Mouse (Mus musculus) forebrain, embryonic 14.5 days (tissue): Measurements from ENCODE around the gene Ap5b1. TPM values are rescaled to one million over a fixed set of nuclear protein-coding genes. Genes with fewer than 3 reads are reported as not detected.

Source experiments
- ATAC-seq: fragments of 200-750 bp; cut with Nextera tagmentation; 2 replicates; pipeline ENCODE4 v1.8.0; 2017; ENCODE audit warnings: mild to moderate bottlenecking, moderate library complexity
- DNase-seq: peaks from one replicate; pipeline ENCODE4 v3.0.0-alpha.2; 2015; ENCODE audit warnings: low spot score
- H3K27ac ChIP-seq: fragments of 300-500 bp; sonication (generic); 2 replicates; pipeline ENCODE4 v1.5.1; 2014; ENCODE audit warnings: low read depth, mild to moderate bottlenecking, control low read depth, low read length, moderate library complexity
- H3K27me3 ChIP-seq: fragments of 300-500 bp; sonication (generic); replicated peaks from 2 replicates; pipeline ENCODE4 v1.6.1; 2014; ENCODE audit warnings: low read length, control low read depth, mixed read lengths; ENCODE audit not compliant: control insufficient read depth, insufficient read depth
- H3K36me3 ChIP-seq: fragments of 300-500 bp; sonication (generic); 2 replicates; pipeline ENCODE4 v1.6.1; 2014; ENCODE audit warnings: low read length, control low read depth; ENCODE audit not compliant: control insufficient read depth, insufficient read depth
- H3K4me1 ChIP-seq: fragments of 300-500 bp; sonication (generic); 2 replicates; pipeline ENCODE4 v1.6.1; 2014; ENCODE audit warnings: antibody characterized with exemption, low read length, control low read depth; ENCODE audit not compliant: control insufficient read depth, insufficient read depth
- H3K4me2 ChIP-seq: fragments of 300-500 bp; sonication (generic); 2 replicates; pipeline ENCODE4 v1.6.1; 2014; ENCODE audit warnings: mild to moderate bottlenecking, control low read depth, low read length
- H3K4me3 ChIP-seq: fragments of 300-500 bp; sonication (generic); 2 replicates; pipeline ENCODE4 v1.5.1; 2014; ENCODE audit warnings: low read depth, low read length, control low read depth
- H3K9ac ChIP-seq: fragments of 300-500 bp; sonication (generic); 2 replicates; pipeline ENCODE4 v1.6.1; 2014; ENCODE audit warnings: mild to moderate bottlenecking, low read length, control low read depth, moderate library complexity
- H3K9me3 ChIP-seq: fragments of 300-500 bp; sonication (generic); replicated peaks from 2 replicates; pipeline ENCODE4 v1.6.1; 2016; ENCODE audit warnings: low read length, control low read depth, mixed read lengths; ENCODE audit not compliant: control insufficient read depth
- WGBS: fragments of 180-500 bp; shearing (Covaris S2); extraction: QIAGEN DNeasy Blood & Tissue Kit; methylation state at CpG from one replicate; pipeline ENCODE4 v1.1.7; 2014; 5-methylcytosine and 5-hydroxymethylcytosine counted together
- polyA plus RNA-seq: library from polyadenylated mRNA; unstranded; fragments of >200 nt; fragmentation: Nextera tagmentation; extraction: Ambion mirVana; gene quantifications from 2 replicates; pipeline ENCODE4 v1.2.1, GENCODE M21; 2014

Ap5b1 gene
- polyA plus RNA-seq, 1 experiment from 2014 or later, result 1.6 TPM

DNA sequence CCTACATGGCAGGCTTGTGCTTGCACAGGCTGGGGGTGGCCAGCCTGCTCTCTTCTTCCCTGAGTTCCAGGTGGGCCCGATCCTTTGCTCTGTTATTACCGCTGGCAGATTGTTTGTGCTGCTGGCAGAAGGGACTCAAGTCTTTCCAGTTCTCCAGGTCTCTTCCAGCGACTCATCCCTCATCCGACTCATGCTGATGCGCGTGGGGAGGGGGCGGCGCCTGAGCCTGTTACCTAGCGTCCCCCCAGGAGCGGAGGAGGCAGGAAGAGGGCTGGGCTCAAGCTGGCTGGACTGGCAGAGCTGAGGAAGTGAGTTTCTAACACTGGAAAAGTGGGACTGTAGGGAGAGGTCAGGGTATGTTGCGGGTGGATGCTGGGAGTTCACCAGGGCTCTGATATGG, 23.8 kb upstream of the Ap5b1 start:
- Histone ChIP-seq H3K9me3 (no peaks in the 10 kb centered on the region), H3K4me1 (no peaks in the 10 kb centered on the region), H3K4me3 (no peak overlapping the region), H3K36me3 (no peaks in the 10 kb centered on the region), H3K27ac (no peak overlapping the region), H3K4me2 (no peak overlapping the region), H3K27me3 (no peaks in the 10 kb centered on the region), H3K9ac (no peak overlapping the region)
- no peak for DNase-seq
- ATAC-seq, result no peak
- WGBS, result 53% methylated on average over 11 of the region's 11 CpGs

- Histone ChIP-seq H3K9ac (no peak overlapping the region), H3K4me1 (no peaks in the 10 kb centered on the region), H3K4me3 (no peak overlapping the region), H3K27me3 (no peaks in the 10 kb centered on the region), H3K36me3 (no peaks in the 10 kb centered on the region), H3K9me3 (no peaks in the 10 kb centered on the region), H3K4me2 (no peak overlapping the region), H3K27ac (no peak overlapping the region)
- DNase-seq, result no peak
- WGBS, result 80% methylated on average over 4 of the region's 4 CpGs
- ATAC-seq, result no peak
Observed at GRCm38 (mm10) chr19:5547471-5548056, 20.3 kb upstream of the Ap5b1 start.

DNA sequence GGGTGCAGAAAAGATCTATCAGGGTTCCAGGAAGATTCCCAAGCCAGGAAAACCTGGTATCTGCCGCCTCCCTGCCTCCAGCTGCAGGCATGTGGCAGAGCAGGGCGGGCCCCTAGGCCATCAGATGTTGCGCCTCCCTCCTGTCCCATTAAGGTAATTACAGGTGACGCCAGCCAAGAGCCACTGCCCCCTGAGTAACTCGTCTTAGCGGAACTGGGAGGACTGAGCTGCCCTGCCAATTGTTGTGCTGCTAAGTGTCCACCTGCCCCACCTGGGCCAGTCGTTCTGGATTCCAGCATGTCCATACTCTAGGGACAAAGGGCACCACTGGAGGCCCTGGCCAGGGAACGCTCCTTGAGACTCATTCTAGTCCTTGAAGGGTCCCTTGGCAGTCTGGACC, 14.0 kb upstream of the Ap5b1 start:
- 59% methylated on average over 8 of the region's 8 CpGs for WGBS
- Histone ChIP-seq H3K9ac (no peak overlapping the region), H3K4me1 (no peaks in the 10 kb centered on the region), H3K4me2 (no peak overlapping the region), H3K27ac (no peak overlapping the region), H3K9me3 (no peaks in the 10 kb centered on the region), H3K4me3 (no peak overlapping the region), H3K27me3 (peaks cover 11% of the 10 kb centered on the region), H3K36me3 (no peaks in the 10 kb centered on the region)
- DNase-seq, result no peak
- ATAC-seq, result no peak

DNA sequence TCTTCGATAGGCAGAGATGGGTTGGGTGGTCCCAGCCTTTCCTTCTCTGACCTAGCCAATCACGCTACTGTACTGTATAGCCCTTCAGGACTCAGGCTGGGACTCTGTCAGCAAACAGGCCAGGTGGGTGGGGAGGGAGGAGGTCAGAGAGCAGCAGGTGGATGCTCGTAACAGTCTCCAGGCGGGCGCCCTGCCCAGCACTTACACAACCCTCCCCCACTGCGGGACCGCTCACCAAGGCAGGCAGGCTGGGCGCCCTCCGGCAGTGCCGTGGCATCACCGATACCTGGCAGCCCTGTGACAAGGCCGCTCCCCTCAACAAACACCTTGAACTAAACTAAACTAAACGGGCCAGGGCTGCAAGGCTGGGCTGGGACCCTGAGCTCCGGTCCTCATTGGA, 13.6 kb upstream of the Ap5b1 start:
- H3K4me3 ChIP-seq, result no peak overlapping the region
- H3K9ac ChIP-seq, result no peak overlapping the region
- H3K4me1 ChIP-seq, result no peaks in the 10 kb centered on the region
- no peak overlapping the region for H3K4me2 ChIP-seq
- no peaks in the 10 kb centered on the region for H3K9me3 ChIP-seq
- 84% methylated on average over 14 of the region's 14 CpGs for WGBS
- no peak overlapping the region for H3K27ac ChIP-seq
- no peaks in the 10 kb centered on the region for H3K36me3 ChIP-seq
- ATAC-seq, result no peak
- peaks cover 15% of the 10 kb centered on the region for H3K27me3 ChIP-seq
- DNase-seq, result no peak

- ATAC-seq, result no peak
- H3K9ac ChIP-seq, result no peak overlapping the region
- no peak overlapping the region for H3K27ac ChIP-seq
- H3K9me3 ChIP-seq, result no peaks in the 10 kb centered on the region
- WGBS, result 48% methylated on average over 7 of the region's 7 CpGs
- no peak for DNase-seq
- no peak overlapping the region for H3K4me2 ChIP-seq
- 0 out of 2 replicates have a peak, but pooled peaks cover 6% of the 10 kb centered on the region for H3K4me1 ChIP-seq
- no peaks in the 10 kb centered on the region for H3K36me3 ChIP-seq
- H3K4me3 ChIP-seq, result no peak overlapping the region
- H3K27me3 ChIP-seq, result peaks cover 55% of the 10 kb centered on the region
Observed at GRCm38 (mm10) chr19:5558169-5558568, 9.7 kb upstream of the Ap5b1 start.

DNA sequence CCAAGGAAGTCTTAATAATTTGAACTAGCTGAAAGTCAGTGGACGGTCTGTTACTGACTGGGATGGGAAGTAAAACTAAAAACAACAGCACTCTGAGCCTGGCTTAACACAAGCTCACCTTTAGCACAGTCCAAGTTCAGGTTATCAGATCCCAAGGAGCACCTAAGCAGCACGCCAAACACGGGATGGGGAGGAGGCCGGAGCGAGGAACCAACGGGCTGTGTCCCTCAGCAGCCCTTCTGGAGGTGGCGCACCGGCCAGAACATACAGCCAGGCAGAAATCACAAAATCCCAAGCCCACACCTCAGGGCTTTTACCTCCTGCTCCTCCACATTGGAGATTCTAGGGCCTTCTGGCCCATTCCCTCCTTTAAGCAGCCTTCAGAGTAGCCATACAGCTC, 9.1 kb upstream of the Ap5b1 start:
- ATAC-seq (no peak), DNase-seq (no peak)
- Histone ChIP-seq H3K9ac (no peak overlapping the region), H3K4me1 (0 out of 2 replicates have a peak, but pooled peaks cover 6% of the 10 kb centered on the region), H3K4me3 (no peak overlapping the region), H3K27me3 (peaks cover 58% of the 10 kb centered on the region), H3K27ac (no peak overlapping the region), H3K4me2 (no peak overlapping the region), H3K9me3 (no peaks in the 10 kb centered on the region), H3K36me3 (no peaks in the 10 kb centered on the region)
- 64% methylated on average over 8 of the region's 8 CpGs for WGBS

- no peak overlapping the region for H3K4me2 ChIP-seq
- no peaks in the 10 kb centered on the region for H3K9me3 ChIP-seq
- no peak overlapping the region for H3K27ac ChIP-seq
- H3K36me3 ChIP-seq, result no peaks in the 10 kb centered on the region
- H3K4me3 ChIP-seq, result no peak overlapping the region
- ATAC-seq, result no peak
- no peak for DNase-seq
- no peak overlapping the region for H3K9ac ChIP-seq
- H3K4me1 ChIP-seq, result 0 out of 2 replicates have a peak, but pooled peaks cover 6% of the 10 kb centered on the region
- WGBS, result 16% methylated on average over 8 of the region's 8 CpGs
- peaks cover 58% of the 10 kb centered on the region for H3K27me3 ChIP-seq
Observed at GRCm38 (mm10) chr19:5559229-5559628, 8.6 kb upstream of the Ap5b1 start.

DNA sequence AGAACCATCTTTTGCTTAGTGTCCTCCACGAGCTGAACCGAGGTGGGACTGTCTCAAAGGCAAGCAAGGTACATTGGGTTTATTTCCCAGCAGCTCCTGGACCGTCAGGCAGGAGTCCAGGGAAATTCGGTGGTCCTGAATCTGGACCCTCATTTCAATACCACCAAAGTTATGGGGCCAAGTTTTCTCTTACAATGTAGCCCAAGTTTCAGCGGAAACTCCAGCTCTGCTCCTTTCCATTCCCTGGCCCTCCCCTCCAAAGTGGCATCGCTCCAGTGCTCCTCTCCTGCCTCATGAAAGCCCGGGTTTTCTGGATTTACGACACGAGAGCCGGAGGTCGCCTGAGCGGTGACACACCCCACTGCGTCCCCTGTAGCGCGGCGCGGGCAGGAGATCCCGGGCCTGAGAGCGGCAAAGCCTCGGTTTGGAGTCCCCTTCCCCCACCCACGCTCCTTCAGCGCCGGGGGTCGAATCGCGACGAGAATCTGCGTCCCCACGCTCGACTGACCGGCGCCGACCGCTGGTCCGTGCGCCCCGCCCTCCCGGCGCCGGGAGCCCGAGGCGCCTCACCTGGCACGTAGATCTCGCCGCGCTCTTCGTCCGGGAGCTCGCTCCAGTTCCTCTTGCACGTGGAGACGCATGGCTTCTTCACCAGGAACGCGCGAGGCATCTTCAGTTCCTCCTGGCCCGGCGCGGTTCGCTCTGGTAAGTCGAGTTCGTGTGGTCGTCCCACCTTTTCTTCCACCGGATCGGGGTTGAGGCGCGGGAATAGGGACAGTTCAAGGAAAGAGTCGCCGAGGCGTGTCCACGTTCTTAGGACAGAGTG, 8.0 kb upstream of the Ap5b1 start:
- Histone ChIP-seq H3K9me3 (no peaks in the 10 kb centered on the region), H3K27ac (no peak overlapping the region), H3K4me2 (peak overlapping the region; percentile 48), H3K9ac (peak overlapping the region; percentile 29; the same call in 1 of the 2 replicates), H3K36me3 (no peaks in the 10 kb centered on the region), H3K4me1 (0 out of 2 replicates have a peak, but pooled peaks cover 6% of the 10 kb centered on the region), H3K4me3 (peak overlapping the region; percentile 27), H3K27me3 (peaks cover 58% of the 10 kb centered on the region)
- no peak for DNase-seq
- WGBS, result 1% methylated on average over 69 of the region's 69 CpGs
- ATAC-seq, result no peak

DNA sequence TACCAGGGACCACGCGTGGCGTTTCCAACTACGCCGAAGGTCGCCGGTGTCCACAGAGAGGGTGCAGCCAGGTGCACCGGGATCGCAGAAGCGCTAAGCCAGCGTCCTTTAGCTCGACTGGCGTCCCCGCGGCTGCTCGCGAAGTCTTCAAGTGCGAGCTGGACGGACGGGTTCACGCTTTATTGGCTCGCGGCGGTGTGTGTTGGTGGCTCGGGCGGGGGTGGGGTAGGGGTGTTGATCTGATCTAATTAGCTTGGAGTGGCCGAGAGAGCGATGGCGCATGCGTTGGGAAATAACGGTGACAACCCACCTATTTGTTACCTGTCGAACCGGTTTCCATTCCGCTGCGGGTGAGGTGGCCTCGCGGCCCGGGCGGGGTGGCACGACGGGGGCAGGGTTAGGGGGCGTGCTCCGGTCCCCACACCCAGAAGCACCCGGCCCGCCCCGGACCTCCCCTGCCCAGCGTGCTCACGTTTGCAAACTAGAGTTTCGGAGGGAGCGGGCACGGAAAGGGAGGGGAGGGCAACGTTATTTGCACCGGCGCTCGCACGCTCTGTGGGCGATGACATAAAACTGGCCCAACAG, 7.3 kb upstream of the Ap5b1 start, which contains the start of gene Ovol1:
Gene Ovol1 (minus strand): TSS at position 190 of the 585 bp plus-strand sequence.
- Histone ChIP-seq H3K9me3 (no peaks in the 10 kb centered on the region), H3K4me1 (0 out of 2 replicates have a peak, but pooled peaks cover 6% of the 10 kb centered on the region), H3K36me3 (no peaks in the 10 kb centered on the region), H3K9ac (peak within 1 kb of the TSS; percentile 32; the same call in 1 of the 2 replicates), H3K4me2 (peak within 1 kb of the TSS; percentile 48), H3K27me3 (peaks cover 58% of the 10 kb centered on the region), H3K4me3 (peak within 1 kb of the TSS; percentile 27), H3K27ac (no peak within 1 kb of the TSS)
- ATAC-seq (no peak), DNase-seq (peak; percentile 20)
- WGBS, result under 1% methylated on average over 51 of the region's 57 CpGs
